Mouse (Mus musculus) embryonic facial prominence, embryonic 12.5 days (tissue): ENCODE measurements around the gene Cit. TPM values are rescaled to one million over a fixed set of nuclear protein-coding genes. Genes with fewer than 3 reads are reported as not detected.
A peak's percentile ranks its signal among the peaks of the same experiment; 100 is the strongest.

Experiments
- ATAC-seq: fragments of 200-750 bp; cut with Nextera tagmentation; 2 replicates; pipeline ENCODE4 v1.8.0; 2017; ENCODE audit not compliant: insufficient number of reproducible peaks, insufficient read depth, low FRiP score, low TSS enrichment
- H3K27ac ChIP-seq: fragments of 300-500 bp; sonication (generic); 2 replicates; pipeline ENCODE4 v1.5.1; 2016; ENCODE audit warnings: mild to moderate bottlenecking
- H3K27me3 ChIP-seq: fragments of 300-500 bp; sonication (generic); 2 replicates; pipeline ENCODE4 v1.6.1; 2016; ENCODE audit warnings: mild to moderate bottlenecking, moderate library complexity
- H3K36me3 ChIP-seq: fragments of 300-500 bp; sonication (generic); 2 replicates; pipeline ENCODE4 v1.6.1; 2016; ENCODE audit warnings: mild to moderate bottlenecking
- H3K4me1 ChIP-seq: fragments of 300-500 bp; sonication (generic); 2 replicates; pipeline ENCODE4 v1.6.1; 2016
- H3K4me2 ChIP-seq: fragments of 300-500 bp; sonication (generic); replicated peaks from 2 replicates; pipeline ENCODE4 v1.6.1; 2016; ENCODE audit warnings: mild to moderate bottlenecking, moderate library complexity
- H3K4me3 ChIP-seq: fragments of 300-500 bp; sonication (generic); 2 replicates; pipeline ENCODE4 v1.5.1; 2016; ENCODE audit warnings: mild to moderate bottlenecking
- H3K9ac ChIP-seq: fragments of 300-500 bp; sonication (generic); 2 replicates; pipeline ENCODE4 v1.6.1; 2016; ENCODE audit warnings: mild to moderate bottlenecking, moderate library complexity
- H3K9me3 ChIP-seq: fragments of 300-500 bp; sonication (generic); 2 replicates; pipeline ENCODE4 v1.6.1; 2016; ENCODE audit warnings: mild to moderate bottlenecking, moderate library complexity
- WGBS: fragments of 180-500 bp; shearing (Covaris S2); methylation state at CpG from one replicate; pipeline ENCODE4 v1.1.7; 2016; 5-methylcytosine and 5-hydroxymethylcytosine counted together
- polyA plus RNA-seq: library from polyadenylated mRNA; unstranded; fragments of >200 nt; fragmentation: Nextera tagmentation; extraction: Ambion mirVana; gene quantifications from 2 replicates; pipeline ENCODE4 v1.2.1, GENCODE M21; 2016

Cit gene
- polyA plus RNA-seq, 1 experiment from 2014 or later = 36.3 TPM

DNA sequence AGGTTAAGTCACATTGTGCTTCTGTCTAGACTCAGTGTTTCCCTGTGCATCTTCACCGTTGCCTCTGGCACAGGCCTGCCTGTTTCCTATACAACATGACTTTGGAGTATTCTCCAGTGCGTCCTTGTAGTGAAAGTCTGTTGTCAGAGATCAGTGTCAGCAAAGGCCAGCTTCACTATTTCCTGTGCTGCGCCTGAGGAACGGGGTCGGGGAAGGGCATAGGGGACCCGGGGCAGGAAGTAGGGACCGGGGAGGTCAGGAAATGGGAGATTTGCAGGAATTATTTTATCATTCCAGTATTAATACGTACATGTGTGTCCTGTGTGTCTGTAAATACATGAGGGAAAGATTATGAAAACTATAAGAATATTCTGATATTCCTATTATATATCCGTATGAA, 37.1 kb downstream of the Cit start:
- Histone ChIP-seq H3K27ac (no peak overlapping the region), H3K36me3 (peaks cover 24% of the 10 kb centered on the region), H3K4me1 (no peaks in the 10 kb centered on the region), H3K4me2 (no peak overlapping the region), H3K4me3 (no peak overlapping the region), H3K27me3 (no peaks in the 10 kb centered on the region), H3K9ac (no peak overlapping the region), H3K9me3 (no peaks in the 10 kb centered on the region)
- ATAC-seq = no peak
- 55% methylated on average over 9 of the region's 9 CpGs for WGBS

DNA sequence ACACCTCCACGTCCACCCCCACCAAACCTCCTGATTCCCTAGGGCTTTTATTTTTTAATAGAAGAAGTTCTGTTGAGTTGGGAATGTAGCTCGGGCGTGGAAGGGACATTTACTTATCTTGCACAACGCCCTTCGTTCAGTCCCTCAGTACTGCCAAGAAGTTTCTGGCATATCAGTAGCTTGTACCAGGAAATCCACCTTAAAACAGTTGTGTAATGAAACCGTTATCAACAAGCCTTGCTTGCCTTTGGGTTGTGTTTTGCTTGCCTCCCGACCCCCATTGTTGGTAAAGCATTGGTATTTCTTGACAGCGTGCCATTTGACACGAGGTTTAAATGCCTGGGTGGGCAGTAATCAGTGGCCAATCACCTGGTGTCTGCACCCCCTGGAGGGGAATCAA, 39.4 kb downstream of the Cit start:
- Histone ChIP-seq H3K9ac (no peak overlapping the region), H3K27ac (no peak overlapping the region), H3K4me1 (no peaks in the 10 kb centered on the region), H3K9me3 (no peaks in the 10 kb centered on the region), H3K27me3 (no peaks in the 10 kb centered on the region), H3K4me3 (no peak overlapping the region), H3K4me2 (no peak overlapping the region), H3K36me3 (peaks cover 33% of the 10 kb centered on the region)
- no peak for ATAC-seq
- 93% methylated on average over 9 of the region's 9 CpGs for WGBS

DNA sequence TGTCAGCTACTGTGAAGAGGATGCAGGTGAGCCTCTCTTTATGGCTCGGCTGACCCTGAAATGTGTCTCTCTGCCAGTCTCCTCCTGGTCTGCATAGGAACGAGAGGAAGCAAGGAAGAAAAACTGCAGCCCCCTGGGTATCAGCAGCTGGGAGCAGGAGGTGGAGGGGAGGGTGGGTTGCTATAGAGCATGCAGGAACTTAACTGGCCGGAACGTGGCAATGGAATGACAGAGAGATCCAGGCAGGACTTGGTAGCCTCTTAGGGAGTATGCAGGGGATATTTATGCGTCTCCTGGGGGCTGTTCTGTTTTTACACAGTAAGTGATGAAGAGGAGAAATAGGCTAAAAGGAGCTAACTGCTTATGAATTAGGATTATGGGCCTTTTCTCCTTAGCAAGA, 48.7 kb downstream of the Cit start:
- Histone ChIP-seq H3K9ac (no peak overlapping the region), H3K36me3 (peaks cover 28% of the 10 kb centered on the region), H3K4me1 (no peaks in the 10 kb centered on the region), H3K9me3 (no peaks in the 10 kb centered on the region), H3K27ac (no peak overlapping the region), H3K4me3 (no peak overlapping the region), H3K4me2 (no peak overlapping the region), H3K27me3 (no peaks in the 10 kb centered on the region)
- no peak for ATAC-seq
- 77% methylated on average over 5 of the region's 5 CpGs for WGBS

DNA sequence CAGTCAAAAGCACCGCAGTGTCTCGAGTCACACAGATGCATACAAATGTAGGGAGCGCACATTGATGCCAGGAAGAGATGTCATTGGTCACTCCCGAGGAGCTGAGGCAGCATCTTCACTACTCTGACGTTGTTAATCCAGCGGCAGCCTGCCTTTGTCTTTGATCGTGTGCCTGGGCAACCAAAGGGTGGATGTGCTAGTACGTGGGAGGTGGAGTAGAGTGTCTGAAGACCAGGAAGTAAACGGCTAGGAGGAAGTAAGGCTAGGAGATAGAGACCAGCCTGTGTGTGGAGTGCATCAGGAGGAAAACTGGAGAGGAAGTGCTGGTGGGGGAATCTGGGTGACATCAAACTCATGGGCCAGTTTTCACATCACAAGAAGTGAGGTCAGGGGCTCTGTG, 52.0 kb downstream of the Cit start:
- H3K4me2 ChIP-seq = no peak overlapping the region
- H3K9ac ChIP-seq = no peak overlapping the region
- H3K27me3 ChIP-seq = no peaks in the 10 kb centered on the region
- no peaks in the 10 kb centered on the region for H3K4me1 ChIP-seq
- H3K9me3 ChIP-seq = no peaks in the 10 kb centered on the region
- no peak for ATAC-seq
- H3K4me3 ChIP-seq = no peak overlapping the region
- H3K27ac ChIP-seq = no peak overlapping the region
- H3K36me3 ChIP-seq = peaks cover 14% of the 10 kb centered on the region; the same call in 1 of the 2 replicates
- 75% methylated on average over 9 of the region's 9 CpGs for WGBS

DNA sequence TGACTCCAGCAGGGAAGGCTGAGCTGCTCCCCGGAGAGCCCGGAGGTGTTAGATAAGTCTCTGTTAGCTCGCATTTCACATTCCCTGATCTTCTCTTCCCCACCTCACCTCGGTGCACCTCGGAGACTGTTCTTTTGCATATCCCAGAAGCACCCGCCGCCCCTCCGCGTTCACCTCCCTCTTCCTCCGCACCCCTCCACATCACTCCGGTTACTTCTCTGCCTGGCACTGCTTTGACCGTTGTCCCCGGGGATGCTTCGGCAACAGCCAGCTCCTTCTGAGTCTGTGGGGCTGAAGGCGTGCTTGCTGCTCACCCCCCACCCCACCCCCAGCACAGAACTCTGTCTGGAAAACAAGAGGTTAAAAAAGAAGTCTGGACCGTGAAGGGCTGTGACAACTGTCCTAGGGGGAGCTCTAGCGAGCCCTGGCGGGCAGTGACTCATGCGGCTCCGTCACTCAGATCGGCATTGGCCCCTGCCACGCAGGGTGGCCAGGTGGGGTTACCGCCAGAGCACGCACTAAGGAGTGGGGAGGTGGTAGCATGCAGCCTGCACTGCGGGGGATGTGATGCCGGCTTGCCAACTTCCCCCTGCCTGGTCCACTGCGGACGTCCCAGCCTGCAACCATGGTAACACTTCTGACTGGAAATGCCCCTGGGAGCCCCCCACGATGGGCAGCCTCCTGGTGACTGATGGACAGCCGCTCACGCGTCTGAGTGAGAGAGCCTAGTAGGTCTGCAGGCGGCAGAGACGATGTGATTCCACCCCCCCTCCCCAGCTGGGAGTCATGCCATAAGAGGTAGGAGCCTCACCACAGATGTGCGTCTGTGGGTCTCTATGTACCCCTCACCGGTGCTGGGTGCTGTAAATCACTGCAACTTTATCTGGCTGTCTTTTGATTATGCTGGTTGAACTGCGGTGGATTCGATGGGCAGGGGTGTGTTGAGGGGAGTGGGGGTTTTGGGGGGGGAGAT, 62.2 kb downstream of the Cit start:
- Histone ChIP-seq H3K4me1 (peaks cover 22% of the 10 kb centered on the region), H3K36me3 (no peaks in the 10 kb centered on the region; the same call in 1 of the 2 replicates), H3K9me3 (no peaks in the 10 kb centered on the region), H3K4me3 (peak overlapping the region; percentile 35), H3K9ac (peak overlapping the region; percentile 34), H3K27ac (no peak overlapping the region), H3K27me3 (no peaks in the 10 kb centered on the region), H3K4me2 (peak overlapping the region; percentile 82)
- no peak for ATAC-seq
- 6% methylated on average over 38 of the region's 38 CpGs for WGBS

DNA sequence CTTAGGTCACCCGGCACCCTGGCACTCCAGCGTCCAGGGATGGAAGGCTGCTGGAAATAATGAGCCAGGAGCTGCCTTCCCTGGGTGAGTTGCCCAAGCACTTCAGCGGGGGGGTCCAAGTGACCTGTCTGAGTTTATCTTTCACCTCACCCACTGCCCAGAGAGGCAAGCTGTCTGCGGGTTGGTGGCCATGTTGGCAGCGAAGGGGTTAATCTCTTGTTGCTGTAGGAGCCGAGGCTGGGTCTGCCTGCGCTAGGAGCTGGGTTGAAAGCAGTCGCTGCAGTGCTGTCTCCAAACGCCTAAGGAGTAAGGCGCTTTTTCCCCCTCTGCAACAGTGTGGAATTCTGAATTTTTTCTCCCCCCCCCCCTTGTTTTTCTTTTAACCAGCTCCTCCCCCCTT, 63.2 kb downstream of the Cit start:
- H3K9me3 ChIP-seq = no peaks in the 10 kb centered on the region
- H3K27ac ChIP-seq = no peak overlapping the region
- H3K9ac ChIP-seq = no peak overlapping the region
- 26% methylated on average over 10 of the region's 10 CpGs for WGBS
- no peaks in the 10 kb centered on the region for H3K27me3 ChIP-seq
- no peaks in the 10 kb centered on the region; the same call in 1 of the 2 replicates for H3K36me3 ChIP-seq
- peak overlapping the region; percentile 82 for H3K4me2 ChIP-seq
- H3K4me3 ChIP-seq = peak overlapping the region; percentile 35; the same call in 1 of the 2 replicates
- no peak for ATAC-seq
- peaks cover 22% of the 10 kb centered on the region for H3K4me1 ChIP-seq

DNA sequence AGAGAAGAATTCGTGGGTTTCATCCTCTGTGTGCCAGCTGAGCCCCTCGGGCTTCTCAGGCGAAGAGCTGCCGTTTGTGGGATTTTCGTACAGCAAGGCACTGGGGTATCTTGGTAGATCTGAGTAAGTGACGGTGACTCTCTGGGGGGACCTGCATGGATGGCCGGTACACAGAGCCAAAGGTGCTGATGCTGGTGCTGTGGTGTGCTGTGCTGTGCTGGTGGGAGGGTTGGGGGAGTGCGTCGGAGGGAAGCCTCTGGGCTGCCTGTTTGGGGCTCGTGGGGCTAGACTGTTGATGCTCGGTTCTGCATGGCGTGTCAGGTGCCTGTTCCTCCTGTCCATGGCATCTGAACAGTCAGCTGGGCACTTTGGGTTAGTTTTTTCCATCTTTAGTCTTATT, 63.6 kb downstream of the Cit start:
- H3K27me3 ChIP-seq = no peaks in the 10 kb centered on the region
- no peak overlapping the region for H3K27ac ChIP-seq
- no peaks in the 10 kb centered on the region for H3K9me3 ChIP-seq
- WGBS = 59% methylated on average over 12 of the region's 12 CpGs
- 0 out of 2 replicates have a peak overlapping the region, but pooled peaks have one; percentile 82 for H3K4me2 ChIP-seq
- H3K9ac ChIP-seq = no peak overlapping the region
- H3K36me3 ChIP-seq = no peaks in the 10 kb centered on the region; the same call in 1 of the 2 replicates
- H3K4me1 ChIP-seq = peaks cover 22% of the 10 kb centered on the region
- no peak for ATAC-seq
- H3K4me3 ChIP-seq = no peak overlapping the region

DNA sequence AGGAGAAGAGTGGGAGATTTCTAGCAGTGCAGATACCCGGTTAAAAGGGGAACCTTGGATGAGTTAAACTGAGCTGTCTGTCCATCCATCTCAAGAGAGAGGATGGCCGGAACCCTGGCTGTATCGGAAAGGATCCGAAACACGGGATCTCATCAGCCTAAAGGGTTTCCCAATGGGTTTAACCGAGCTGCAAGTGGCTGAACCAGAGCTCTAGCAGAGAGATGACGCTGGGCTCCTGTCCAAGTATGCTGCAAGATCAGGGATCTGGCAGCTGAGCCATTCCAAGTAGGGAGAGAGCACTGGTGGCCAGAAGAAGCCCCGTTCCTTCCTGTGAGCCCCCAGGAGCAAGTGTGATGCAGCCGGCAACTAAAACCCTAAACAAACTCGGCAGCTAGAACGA, 64.0 kb downstream of the Cit start:
- Histone ChIP-seq H3K4me2 (no peak overlapping the region), H3K36me3 (no peaks in the 10 kb centered on the region; the same call in 1 of the 2 replicates)
- ATAC-seq = no peak

DNA sequence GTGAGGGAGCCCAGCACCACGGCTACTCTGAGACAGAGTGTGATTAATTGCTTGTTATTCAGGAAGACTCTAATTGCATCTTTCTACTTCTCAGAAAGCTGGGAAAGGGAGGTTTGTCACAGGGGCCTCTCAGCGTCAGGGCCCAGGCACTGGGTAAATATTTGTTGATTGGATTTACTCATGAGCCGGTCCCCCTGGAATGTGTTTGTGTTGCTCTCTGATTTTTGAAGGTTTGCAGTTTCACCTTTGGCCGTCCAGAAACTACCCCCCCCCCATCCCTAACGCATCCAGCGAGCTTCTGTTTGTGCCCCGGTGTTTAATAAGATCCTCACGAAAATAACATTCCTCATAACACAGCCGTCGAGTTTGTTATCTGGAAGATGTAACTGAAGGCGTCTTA, 65.4 kb downstream of the Cit start:
- ATAC-seq = no peak

More for the DNA sequence above, 64.0 kb downstream of the Cit start:
- no peak overlapping the region for H3K9ac ChIP-seq
- no peak overlapping the region for H3K4me3 ChIP-seq
- WGBS = 73% methylated on average over 11 of the region's 11 CpGs
- H3K4me1 ChIP-seq = peaks cover 22% of the 10 kb centered on the region
- 0 out of 2 replicates have a peak overlapping the region, but pooled peaks have one; percentile 17 for H3K27ac ChIP-seq
- no peaks in the 10 kb centered on the region for H3K27me3 ChIP-seq
- H3K9me3 ChIP-seq = no peaks in the 10 kb centered on the region

DNA sequence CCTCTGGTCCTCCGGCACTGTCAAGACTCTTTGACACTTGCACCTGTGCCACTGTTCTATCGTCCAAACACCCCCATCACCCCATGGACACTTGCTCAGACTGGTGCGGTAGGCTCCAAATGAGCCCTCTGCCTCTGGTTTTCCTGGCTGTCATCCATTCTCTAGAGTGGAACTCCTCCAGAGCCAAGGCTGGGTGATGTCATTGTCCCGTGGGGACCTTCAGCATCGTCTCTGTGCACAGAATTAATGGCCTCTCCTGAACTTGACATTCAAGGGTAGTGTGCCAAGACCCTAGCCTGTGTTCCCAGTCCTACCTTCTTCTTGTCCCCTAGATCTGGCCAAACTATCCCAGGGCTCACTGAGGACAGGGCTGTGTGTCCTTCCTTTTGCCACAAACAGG, 70.4 kb downstream of the Cit start:
- no peaks in the 10 kb centered on the region for H3K27me3 ChIP-seq
- no peak overlapping the region for H3K4me2 ChIP-seq
- H3K9ac ChIP-seq = no peak overlapping the region
- no peak overlapping the region for H3K27ac ChIP-seq
- H3K4me3 ChIP-seq = no peak overlapping the region
- H3K9me3 ChIP-seq = no peaks in the 10 kb centered on the region
- no peaks in the 10 kb centered on the region for H3K36me3 ChIP-seq
- WGBS = 93% methylated on average over 5 of the region's 5 CpGs
- no peaks in the 10 kb centered on the region for H3K4me1 ChIP-seq
- ATAC-seq = no peak

More for the DNA sequence above, 65.4 kb downstream of the Cit start:
- H3K4me2 ChIP-seq = no peak overlapping the region
- WGBS = 61% methylated on average over 11 of the region's 11 CpGs
- no peak overlapping the region for H3K4me3 ChIP-seq
- no peak overlapping the region for H3K9ac ChIP-seq
- no peaks in the 10 kb centered on the region; the same call in 1 of the 2 replicates for H3K36me3 ChIP-seq
- H3K9me3 ChIP-seq = no peaks in the 10 kb centered on the region
- no peaks in the 10 kb centered on the region for H3K27me3 ChIP-seq
- no peak overlapping the region for H3K27ac ChIP-seq
- peaks cover 22% of the 10 kb centered on the region for H3K4me1 ChIP-seq

DNA sequence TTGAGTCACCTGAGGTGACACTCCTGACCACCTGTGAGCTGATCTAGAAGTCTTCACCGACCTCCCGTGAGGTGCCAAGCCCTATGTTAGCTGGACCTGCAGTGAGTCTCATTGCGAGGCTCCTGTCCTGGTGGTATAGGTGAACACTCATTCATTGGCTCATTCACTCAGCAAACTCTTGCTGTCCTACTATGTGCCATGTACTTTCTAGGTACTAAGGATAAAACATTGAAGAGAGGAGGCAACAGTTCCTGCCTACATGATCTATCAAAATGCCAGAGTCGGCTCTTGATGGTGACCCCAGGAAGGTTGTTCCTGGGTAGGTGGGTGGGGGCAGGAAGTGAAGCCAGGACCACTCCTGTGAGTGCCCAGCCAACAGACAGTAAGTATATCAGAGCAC, 72.9 kb downstream of the Cit start:
- Histone ChIP-seq H3K9ac (no peak overlapping the region), H3K36me3 (no peaks in the 10 kb centered on the region), H3K27me3 (no peaks in the 10 kb centered on the region), H3K4me2 (no peak overlapping the region), H3K4me3 (no peak overlapping the region), H3K9me3 (no peaks in the 10 kb centered on the region), H3K4me1 (no peaks in the 10 kb centered on the region), H3K27ac (no peak overlapping the region)
- ATAC-seq = no peak
- WGBS = 92% methylated on average over 4 of the region's 4 CpGs
